Mouse (Mus musculus) lung, adult 2 months (tissue): ENCODE results near the gene Rilpl1.

Experiments
- CTCF ChIP-seq: fragments of 200-500 bp; IDR thresholded peaks from 2 replicates; pipeline ENCODE4 v1.5.1; 2011; ENCODE audit warnings: mild to moderate bottlenecking, low read length, control low read depth; ENCODE audit not compliant: insufficient read depth
- POLR2A ChIP-seq: fragments of 200-500 bp; IDR thresholded peaks from 2 replicates; pipeline ENCODE4 v1.6.1; 2011; ENCODE audit warnings: low read depth, mild to moderate bottlenecking, control low read depth, low read length, borderline replicate concordance; ENCODE audit errors: extremely low read depth

GRCm38 (mm10) chr5:124505235-124505634, 26.0 kb downstream of the Rilpl1 start:
- TF ChIP-seq POLR2A (no peak), CTCF (no peak)
